Mouse (Mus musculus) olfactory bulb, adult 2 months (tissue): ENCODE results near the gene Zfp408.

Experiments
- CTCF ChIP-seq: fragments of 200-500 bp; IDR thresholded peaks from 2 replicates; pipeline ENCODE4 v1.5.1; 2012; ENCODE audit warnings: low read depth, mild to moderate bottlenecking, low read length, moderate library complexity; ENCODE audit not compliant: insufficient read depth
- POLR2A ChIP-seq: fragments of 200-500 bp; IDR thresholded peaks from 2 replicates; pipeline ENCODE4 v1.6.1; 2012; ENCODE audit warnings: mild to moderate bottlenecking, low read depth, low read length, moderate library complexity; ENCODE audit not compliant: insufficient read depth

- TF ChIP-seq CTCF, result no peak
- TF ChIP-seq POLR2A, result no peak
Observed at GRCm38 (mm10) chr2:91676961-91677360, 27.4 kb upstream of the Zfp408 start.
